Comparison of ENCODE assay signal across 9 mouse cellular contexts in the genomic region with DNA sequence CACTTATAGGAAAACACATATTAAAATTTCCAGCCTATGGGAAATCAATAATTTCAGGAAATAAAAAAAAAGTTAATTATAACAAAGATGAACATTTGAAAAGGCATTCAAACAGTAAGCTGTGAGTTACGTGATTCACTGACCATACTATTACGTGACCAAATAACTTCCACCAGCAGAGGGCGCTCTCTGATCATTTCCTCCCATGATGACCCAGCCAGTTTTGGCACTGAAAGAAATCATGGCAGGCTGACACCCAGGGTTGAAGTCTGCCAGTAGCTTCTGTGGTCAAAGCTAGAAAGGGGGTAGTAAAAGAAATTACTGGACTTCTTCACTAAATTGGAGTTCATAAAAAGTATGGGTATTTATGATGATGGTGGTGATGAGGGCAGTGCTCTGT. TPM values are rescaled to one million over a fixed set of nuclear protein-coding genes. Genes with fewer than 3 reads are reported as not detected.
DNase-seq lines count a peak whose midpoint lies in the region; ATAC-seq and TF ChIP-seq lines count a peak whose summit lies in the region.
"Had no signal": no experiment of that assay in that cellular context is flagged by ENCODE, and none has a peak within 500 bp of the region (broad histone marks: within the 10 kb centered on the region; RNA-seq: fewer than 3 reads in every experiment).

No protein-coding gene starts in this region.

- POLR2A ChIA-PET in Patski (lab: Charles Lee), result no interaction called here

- TF ChIP-seq CTCF in Patski (IDR thresholded peaks at IDR 0.05), result peak; percentile 84

- CTCF ChIA-PET in Patski (lab: Charles Lee), result interaction anchor here (0.7 to 2.3 kb wide), 9 partner anchors 13 to 222 kb away, joined by 3 to 6 read pairs (median 5); no protein-coding TSS in a partner anchor

- DNase-seq in 3134 (ENCODE audit: extremely low read depth, insufficient read length, low spot score) (peak; percentile 16), Patski (ENCODE audit: low read depth, low spot score) (peak; percentile 43)
- DNase-seq in cerebellum, postnatal 36 days, result peak; percentile 66 to 80
- peak; percentile 21 for DNase-seq in gastrocnemius, postnatal 25 days
- DNase-seq in kidney, postnatal 10 days, result peak; percentile 92
- peak; percentile 62 to 65 for DNase-seq in lung, adult 18-20 months
- peak; percentile 60 for DNase-seq in retina, adult 2 months (ENCODE audit: low read depth, low spot score)
- peak; percentile 43 to 59 for DNase-seq in thymus, postnatal 36 days

- in situ Hi-C loops in Patski (cut with MboI; ENCODE audit: low pct_unique_long_range_greater_than_20kb), result loop anchor here (10.0 kb wide), 1 partner anchor 216 kb away; no protein-coding TSS in a partner anchor

- H3K27me3 ChIP-seq in Patski, result no peaks in the 10 kb centered on the region
- H3K27me3 ChIP-seq: embryonic facial prominence, embryonic 15.5 days had no signal

- ATAC-seq in Patski, result no peak

RNA-seq across cellular contexts. Expression of gene Fam81a, which starts 33.1 kb away (rescaled TPM):
- polyA plus RNA-seq in Patski (2021), result 64.4 TPM
- 1 to 10 TPM in 1 of 2 experiments, under 1 TPM in 1; 0.88 to 1.5 TPM for total RNA-seq in gastrocnemius, postnatal 25 days (2021)

Comparison
In these comparisons a context has a peak if more than half of its experiments do, and no peak if none do; other contexts are left out.
1. DNase-seq: peak in every context shown above with its lines; median percentile 92 in kidney, postnatal 10 days; 73 in cerebellum, postnatal 36 days; 64 in lung, adult 18-20 months; 60 in retina, adult 2 months; 51 in thymus, postnatal 36 days; 43 in Patski; 21 in gastrocnemius, postnatal 25 days; 16 in 3134.